Mouse (Mus musculus) T-helper 2 cell (primary cell): ENCODE measurements around the gene Cpeb2.

Source experiments
- in situ Hi-C: fragments of 300-600 bp; cut with MboI, MseI; formaldehyde crosslinking; loops from one replicate; pipeline ENCODE4 v1.15.1; 2025; ENCODE audit warnings: high pct_unique_total_duplicates

Gene Cpeb2

DNA sequence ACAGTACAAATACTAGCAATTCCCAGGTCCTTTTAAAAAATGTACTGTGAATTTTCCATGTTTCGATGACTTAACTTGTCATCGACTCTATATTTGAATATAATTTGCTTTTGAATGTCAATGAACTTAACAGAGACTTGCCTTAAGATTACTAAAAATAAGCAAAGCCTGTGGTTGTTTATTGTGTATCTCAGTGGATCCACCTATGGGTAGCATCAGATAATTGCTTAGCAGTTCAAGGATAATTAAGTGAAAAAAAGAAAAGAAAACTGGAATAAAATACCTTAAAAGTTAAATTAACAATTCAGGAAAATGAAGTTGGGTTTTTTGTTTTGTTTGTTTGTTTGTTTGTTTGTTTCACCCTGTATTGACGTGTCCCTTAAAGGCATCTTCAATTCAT lies 3.5 kb downstream of the Cpeb2 start:
- in situ Hi-C loops = loop anchor here (25.0 kb wide), 3 partner anchors 551 to 1399 kb away; partner anchors contain the start of gene Bod1l

DNA sequence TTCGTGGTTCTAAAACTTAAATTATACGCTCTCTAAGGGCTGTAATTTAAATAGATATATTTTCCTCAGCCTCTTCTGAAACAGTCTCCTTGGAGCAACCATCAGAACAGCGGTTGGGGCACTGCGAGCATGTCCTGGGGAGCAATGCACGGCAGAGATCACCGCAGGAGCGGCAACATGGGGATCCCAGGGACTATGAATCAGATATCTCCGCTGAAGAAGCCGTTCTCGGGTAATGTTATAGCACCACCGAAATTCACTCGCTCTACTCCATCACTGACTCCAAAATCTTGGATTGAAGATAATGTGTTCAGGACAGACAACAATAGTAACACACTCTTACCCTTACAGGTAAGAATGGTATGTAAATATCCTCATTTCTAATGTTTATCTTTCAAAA lies 4.3 kb downstream of the Cpeb2 start:
- in situ Hi-C loops = loop anchor here (25.0 kb wide), 3 partner anchors 550 to 1400 kb away; partner anchors contain the start of gene Bod1l

DNA sequence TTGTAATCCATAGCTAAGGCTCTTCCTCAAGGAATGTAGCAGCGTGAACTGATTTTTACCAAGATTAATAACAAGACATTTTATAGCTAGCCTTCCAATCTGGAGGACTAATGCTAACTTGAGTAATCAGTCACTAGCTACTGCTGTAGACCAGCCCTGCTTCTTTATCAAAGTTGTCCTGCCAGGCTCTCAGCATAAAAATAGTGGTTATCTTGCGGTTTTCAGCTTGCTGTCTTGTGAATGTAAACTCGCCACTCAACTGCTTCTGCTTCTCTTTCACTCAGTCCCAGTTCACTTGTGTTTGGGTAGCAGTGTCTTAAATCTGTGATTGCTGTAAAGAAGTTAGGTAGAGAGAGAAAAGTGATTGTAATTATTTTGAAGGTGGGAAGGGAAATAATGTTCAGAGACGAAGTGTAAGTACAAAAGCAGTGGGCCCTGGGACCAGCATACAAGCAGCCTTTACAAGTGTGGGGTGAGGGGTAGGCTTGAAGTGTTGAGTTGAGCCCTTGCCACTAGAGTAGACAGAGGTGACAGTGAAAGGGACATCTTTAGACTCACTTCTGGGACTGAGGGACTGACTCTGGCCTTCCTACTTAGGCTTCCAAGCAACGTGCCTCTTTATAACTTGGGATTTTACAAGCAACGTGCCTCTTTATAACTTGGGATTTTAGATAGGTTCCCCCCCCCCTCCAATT lies 6.3 kb downstream of the Cpeb2 start:
- in situ Hi-C loops = loop anchor here (25.0 kb wide), 3 partner anchors 548 to 1402 kb away; partner anchors contain the start of gene Bod1l

DNA sequence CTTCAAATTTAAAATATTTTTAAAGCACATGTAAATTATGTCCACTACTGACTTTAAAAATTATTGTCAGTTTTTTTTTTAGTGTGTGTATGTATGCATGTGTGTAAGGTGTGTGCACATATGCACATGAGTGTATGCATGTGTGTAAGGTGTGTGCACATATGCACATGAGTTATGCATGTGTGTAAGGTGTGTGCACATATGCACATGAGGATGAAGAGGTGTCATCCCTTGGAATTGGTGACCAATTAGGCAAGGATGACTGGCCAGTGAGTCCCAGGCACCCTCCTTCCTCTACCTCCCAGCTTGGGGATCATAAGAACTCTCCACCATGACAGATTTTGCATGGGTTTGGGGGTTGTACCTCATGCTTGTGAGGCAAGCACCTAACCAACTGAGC lies 7.8 kb downstream of the Cpeb2 start:
- in situ Hi-C loops = loop anchor here (25.0 kb wide), 3 partner anchors 547 to 1403 kb away; partner anchors contain the start of gene Bod1l

DNA sequence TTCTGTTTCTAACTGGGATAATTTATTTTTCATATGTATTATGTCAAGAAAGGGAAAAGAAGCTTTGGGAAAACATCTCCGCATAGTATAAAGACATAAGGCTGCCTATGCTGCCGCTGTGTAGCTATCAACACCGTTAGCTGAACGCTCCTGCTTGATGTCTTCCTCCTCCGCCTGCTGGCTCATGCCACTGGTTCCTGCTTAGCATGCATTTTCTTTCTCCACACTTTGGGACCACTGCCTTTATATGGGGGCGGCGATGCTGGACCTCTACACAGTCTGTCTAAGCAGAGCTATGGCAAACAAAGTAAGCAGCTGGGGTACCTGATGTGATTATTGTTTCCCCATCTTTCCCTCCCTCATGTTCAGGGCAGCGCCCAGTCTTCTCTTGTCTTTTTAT lies 13.3 kb downstream of the Cpeb2 start:
- in situ Hi-C loops = loop anchor here (25.0 kb wide), 3 partner anchors 541 to 1409 kb away; partner anchors contain the start of gene Bod1l

DNA sequence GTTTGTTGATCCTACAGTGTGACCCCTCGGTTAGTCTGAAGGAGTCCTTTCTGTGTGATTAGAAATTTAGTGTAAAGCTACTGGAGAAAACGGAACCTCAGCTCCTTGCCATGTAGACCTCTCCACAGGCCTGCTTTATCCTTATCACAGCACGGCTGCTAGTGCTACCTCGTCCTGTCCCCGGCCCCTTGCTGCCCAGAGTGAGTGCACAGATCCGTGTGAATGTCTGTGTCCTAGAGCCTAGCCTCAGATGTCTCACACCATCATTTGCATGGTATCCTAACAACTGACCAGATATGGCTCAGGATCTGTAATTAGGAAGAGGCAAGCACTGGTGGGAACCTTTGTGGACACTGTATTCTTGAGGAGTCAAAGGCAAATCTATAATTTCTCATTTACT lies 14.0 kb downstream of the Cpeb2 start:
- in situ Hi-C loops = loop anchor here (25.0 kb wide), 3 partner anchors 540 to 1410 kb away; partner anchors contain the start of gene Bod1l

DNA sequence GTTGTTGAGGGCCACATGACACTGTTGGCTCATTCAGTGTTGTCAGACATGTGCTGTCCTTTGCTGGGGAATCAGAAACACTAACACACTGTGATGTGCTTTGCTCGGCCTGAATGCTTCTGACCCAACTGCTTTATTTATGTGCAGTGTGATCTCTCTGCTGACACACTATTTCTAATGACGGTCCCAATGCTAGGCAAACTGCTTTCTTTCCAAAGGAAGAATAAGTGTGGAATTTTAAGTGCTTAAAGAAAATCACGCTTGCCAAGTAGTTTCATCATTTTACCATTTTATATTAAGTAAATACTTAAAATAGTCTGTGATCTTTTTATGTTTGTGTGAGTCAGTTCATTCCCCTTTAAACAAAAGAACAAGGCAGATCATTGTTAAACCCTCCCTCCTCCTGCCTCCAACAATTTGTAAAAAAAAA lies 15.0 kb downstream of the Cpeb2 start:
- in situ Hi-C loops = loop anchor here (25.0 kb wide), 3 partner anchors 539 to 1411 kb away; partner anchors contain the start of gene Bod1l

DNA sequence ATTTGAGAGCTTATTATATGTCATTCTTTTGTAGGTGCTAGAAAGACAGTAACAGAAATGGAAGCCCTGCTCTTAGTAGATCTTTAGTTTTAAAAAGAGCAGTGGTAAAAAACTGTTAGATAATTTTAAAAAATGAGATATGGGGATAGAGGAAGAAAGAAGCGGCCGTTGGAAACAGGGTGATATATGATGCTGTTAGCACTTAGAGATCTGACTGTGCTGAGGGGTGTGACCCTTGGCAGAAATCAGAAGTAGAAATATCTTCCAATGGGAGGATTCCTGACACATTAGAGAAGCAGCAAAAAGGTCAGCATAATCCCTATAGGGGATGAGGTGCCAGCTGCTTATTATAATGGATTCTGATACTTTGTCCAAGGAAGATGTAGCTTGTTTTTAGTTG lies 24.5 kb downstream of the Cpeb2 start:
- in situ Hi-C loops = no loop called here

DNA sequence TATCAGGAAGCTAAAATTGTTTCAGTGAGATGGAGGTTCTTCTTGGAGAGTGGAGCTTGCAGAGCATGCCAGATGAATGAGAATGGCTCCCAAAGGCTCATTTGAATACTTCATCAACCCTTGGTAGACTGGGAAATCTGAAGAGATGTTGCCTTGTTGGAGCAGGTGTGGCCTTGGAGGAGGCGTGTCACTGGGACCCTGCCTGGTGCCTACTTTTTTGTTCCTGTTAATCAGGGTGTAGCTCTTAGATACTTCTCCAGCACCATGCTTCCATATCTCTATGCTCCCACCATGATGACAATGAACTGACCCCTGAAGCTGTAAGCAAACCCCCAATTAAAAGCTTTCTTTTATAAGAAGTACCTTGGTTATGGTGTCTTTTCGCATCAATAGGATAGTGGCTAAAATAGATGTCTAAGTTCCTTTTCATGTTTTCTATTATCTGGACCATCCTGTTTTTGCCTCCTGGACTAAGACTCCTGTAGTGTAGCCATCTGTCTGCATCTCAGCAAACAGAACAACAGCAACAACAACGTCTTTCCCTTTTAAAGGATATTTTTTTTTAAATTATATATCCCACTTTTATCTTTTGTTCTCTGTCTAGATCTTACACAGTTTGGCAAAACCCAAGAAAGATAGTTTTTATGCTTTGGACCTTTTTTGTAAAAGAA lies 25.6 kb downstream of the Cpeb2 start:
- in situ Hi-C loops = no loop called here

DNA sequence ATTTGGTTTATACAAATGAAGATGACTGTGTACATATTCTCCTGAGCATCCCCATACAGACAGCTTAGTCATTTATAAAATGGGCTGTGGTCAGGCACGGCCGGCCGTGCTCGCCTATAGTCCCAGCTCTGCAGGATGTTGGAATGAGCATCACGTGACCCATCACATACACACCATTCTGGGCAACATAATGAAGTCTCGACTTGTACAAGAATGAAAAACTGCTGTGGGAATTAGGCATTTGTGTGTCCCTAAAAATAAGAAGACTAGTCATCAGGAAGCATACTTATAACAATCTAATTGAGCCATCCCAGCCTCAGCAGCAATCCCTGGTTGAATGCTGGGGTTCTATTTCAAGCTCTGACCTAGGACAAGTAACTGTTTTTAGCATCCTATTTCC lies 28.8 kb downstream of the Cpeb2 start:
- in situ Hi-C loops = no loop called here

DNA sequence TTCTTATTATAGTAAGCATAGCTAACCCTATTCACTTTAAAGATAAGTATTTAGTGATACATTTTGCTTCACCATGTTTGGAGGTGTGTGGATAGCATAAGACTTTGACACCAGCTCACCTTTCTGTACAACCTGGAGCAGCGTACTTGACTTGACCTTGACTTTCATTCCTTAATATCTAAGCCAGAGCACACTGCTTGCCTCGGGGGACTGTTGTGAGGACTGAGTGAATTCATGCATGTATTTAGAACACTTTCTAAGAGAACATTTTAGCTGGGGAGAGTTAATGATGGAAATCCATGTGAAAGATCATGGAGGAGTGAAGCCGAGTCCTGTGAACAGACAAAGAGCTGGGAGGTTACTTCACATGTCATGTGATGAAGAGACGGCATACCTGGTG lies 31.0 kb downstream of the Cpeb2 start:
- in situ Hi-C loops = no loop called here

DNA sequence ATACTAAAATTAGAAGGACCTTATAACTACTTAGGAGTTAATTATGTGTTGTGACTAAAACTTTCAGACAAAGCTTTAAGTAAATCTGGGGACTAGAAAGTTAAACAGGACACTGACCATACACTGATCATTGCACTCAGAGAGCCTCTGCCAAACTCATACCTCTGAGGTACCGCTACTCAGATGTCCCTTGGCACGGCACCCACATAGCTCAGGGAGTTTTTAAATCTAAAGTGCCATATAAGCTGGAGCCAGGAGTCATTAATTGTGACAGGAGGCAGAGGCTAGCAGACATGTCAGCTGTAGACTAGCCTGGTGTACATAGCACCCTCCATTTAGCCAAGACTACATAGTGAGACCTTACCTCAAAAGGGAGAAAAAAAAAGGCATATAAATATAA lies 31.7 kb downstream of the Cpeb2 start:
- in situ Hi-C loops = no loop called here

DNA sequence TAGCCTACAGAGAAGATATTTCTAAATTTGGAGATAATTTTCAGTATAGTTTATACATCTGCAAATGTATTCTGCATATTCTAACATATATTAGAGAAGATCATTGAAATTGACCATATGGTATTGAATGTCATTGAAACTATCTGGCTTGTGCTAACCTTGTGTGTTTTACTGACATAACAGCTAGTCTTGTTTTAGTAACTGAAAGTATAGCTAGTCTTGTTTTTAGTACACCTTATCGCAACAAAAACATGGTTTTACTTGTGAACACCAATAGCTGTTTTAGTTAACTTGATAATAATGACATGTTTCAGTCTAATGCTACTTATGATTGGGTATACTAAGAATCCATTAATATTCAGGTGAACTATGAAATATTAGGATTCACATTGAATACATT lies 45.0 kb downstream of the Cpeb2 start:
- in situ Hi-C loops = no loop called here

DNA sequence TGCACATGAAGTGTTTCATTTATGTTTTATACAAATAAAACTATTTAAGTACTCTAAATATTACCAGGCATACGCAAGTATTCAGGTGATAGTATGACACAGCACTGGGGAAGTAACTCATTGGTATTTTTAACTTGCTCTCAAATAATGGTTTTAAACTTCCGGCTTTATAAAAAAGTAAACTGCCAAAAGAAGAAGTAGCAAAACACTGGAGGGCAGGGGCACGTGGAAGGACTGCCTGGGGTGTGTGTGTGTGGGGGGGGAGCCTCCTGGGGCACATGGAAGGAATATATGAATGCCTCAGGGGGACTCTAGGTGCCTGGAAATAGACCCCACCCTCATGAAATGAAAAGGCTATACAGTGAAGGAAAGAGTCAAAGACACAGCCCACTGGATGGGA lies 46.8 kb downstream of the Cpeb2 start:
- in situ Hi-C loops = loop anchor here (10.0 kb wide), 1 partner anchor 75 kb away; no protein-coding TSS in a partner anchor

DNA sequence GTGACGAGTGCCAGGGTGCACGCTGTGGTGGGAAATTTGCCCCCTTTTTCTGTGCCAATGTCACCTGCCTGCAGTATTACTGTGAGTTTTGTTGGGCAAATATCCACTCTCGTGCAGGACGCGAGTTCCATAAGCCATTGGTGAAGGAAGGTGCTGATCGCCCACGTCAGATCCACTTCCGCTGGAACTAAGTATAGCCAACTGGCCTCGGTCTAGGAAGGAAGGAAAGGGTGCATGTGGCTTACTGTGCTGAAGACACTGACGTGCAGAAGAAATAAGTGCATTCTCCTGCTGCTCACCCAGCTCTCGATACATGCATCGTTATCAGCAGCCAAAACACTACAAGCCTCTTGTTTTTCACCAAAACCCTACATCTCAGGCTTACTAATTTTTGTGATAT lies 52.8 kb downstream of the Cpeb2 start:
- in situ Hi-C loops = loop anchor here (10.0 kb wide), 1 partner anchor 69 kb away; no protein-coding TSS in a partner anchor

DNA sequence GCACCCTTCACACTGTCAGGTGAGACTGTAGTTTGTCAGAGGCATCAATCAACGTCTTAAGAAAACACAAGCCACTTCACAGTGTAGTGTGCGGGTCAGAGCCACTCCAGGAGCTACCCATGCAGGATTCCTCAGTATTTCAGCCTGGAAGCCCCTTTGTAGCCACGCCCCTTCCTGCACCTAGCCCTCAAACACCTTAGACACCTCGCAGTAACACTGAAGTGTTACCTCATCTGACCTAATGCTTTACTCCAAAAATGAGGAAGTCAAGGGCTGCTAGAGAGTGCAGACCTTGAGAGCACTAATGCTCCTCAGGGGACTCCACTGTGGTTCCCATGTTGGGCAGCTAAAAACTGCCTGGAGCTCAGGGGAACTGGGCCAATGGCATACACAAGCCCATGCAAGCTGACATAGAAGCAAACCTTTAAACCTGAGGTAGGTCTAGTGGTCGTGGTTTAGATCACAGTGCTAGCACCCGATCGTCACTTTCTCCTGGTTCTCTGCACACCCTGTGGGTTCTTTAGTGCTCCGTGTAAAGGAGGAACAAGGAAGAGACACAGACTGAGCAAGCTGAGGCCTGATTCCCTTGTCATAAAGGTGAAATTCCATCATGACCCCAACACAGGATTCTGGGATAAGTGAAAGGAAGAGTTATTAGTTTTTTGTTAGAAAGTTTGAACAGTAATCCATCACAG lies 56.9 kb downstream of the Cpeb2 start:
- in situ Hi-C loops = loop anchor here (10.0 kb wide), 1 partner anchor 65 kb away; no protein-coding TSS in a partner anchor

DNA sequence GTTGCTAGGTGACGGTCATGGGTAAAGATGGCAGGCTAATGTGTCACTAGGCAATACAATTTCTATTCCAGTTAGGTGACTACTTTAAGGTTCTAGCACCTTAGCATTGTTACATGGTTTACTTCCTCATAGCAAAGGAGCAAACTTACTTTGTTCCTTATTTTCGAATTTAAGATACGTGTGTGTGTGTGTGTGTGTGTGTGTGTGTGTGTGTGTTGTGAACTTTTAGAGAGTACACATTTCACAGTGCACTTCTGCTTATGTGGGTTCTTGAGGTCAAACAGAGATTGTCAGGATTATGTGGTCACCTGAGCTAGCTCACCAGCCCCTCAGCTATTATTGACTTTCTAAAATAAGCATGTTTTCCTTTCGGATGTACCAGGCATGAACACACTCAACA lies 60.2 kb downstream of the Cpeb2 start:
- in situ Hi-C loops = no loop called here

DNA sequence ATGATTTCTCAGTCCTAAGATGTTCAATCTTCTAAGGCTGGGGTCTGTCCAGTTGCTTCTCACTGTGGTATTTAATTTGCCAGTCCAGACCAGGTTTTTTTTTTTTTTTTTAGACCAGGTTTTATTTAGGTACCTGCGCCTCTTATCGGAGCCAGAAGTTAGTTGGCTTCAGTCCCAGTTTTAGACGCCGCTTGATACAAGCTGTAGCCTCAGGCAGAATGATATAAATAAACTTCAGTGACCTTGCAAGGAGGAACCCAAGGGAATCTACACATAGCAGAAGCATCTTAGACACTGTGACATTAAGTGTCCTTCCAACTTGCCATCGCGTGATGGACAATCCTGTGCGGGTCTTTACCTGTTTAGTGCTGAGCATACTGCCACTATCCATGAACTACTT lies 64.5 kb downstream of the Cpeb2 start:
- in situ Hi-C loops = no loop called here

DNA sequence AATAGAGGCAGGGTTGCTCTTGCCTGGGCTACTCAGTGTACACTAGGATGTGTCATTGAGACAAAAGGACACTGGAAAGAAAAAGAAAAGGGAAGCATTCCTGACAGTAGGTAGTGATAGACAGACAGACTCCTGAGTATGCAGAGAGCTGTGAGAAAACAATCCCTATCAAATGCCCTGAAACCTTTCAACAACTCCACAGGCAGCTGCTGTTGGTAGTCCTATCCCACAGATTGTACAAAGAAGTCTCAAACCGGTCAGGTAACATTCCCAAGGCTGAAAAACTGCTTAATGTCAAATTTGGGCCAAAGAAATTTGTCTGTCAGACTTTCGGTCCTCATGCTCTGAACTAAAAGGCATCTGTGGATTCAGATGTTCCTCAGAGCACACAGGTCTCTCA lies 66.0 kb downstream of the Cpeb2 start:
- in situ Hi-C loops = no loop called here

DNA sequence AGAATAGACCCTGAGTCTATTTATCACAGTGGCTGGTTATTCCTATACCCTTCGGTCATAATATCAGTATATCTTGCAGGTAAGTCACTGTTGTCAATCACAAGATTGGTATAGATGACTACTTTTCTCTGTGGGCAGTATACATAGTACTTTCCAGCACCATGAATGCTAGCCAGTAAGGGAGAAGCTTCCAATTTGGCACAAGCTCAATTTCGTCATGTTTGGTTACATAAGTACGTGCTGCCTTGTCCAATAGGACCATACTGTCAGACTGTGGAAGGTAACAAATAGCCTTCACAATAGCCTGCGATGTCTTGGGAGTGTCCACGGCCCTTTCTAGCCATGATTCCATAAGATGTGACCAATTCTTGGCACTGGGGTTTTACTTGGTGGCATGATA lies 67.1 kb downstream of the Cpeb2 start:
- in situ Hi-C loops = no loop called here

DNA sequence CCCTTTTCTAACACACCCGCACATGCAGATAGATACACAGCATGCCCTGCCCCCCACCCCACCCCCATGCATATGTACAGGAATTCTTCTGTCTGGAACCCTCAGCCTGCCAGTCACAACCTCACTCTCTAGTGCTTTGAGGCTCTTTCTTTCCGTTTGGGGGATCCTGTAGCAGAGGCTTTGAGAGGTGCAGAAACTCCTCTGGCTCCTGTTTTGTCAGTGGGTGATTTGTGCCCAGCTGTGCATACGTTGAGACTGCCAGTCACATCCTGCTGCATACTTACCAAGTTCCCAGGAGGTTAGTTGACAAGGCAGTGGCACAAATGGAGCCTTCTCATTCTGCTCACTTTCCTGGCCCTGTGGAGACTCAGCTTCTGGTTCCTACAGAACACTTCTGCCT lies 68.0 kb downstream of the Cpeb2 start:
- in situ Hi-C loops = no loop called here

DNA sequence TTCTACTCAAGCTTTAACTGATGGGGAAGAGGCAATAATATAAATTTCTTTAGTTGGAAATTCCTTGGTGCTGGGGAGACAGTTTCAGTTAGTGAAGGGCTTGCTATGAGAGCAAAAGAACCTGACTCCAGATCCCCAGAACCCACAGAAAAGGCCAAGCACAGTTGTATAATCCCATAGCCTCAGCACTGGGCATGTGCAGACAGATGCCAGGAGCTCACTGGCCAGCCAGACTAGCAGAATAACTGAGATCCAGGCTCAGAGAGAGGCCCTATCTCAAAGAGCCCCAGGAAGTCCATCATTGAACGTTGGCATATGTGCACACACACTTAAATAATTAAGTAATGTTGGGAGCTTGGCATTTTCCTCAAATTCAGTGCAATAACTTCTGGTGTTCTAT lies 70.5 kb downstream of the Cpeb2 start:
- in situ Hi-C loops = no loop called here
